Mouse (Mus musculus) cortical plate, adult 2 months (tissue): ENCODE results near the gene Lpcat3. TPM values are rescaled to one million over a fixed set of nuclear protein-coding genes. Genes with fewer than 3 reads are reported as not detected.
"Not testable (repeated sequence)": the region's sequence is repeated elsewhere in the genome, so short reads cannot be mapped to it uniquely, and the experiment has no call there.

ENCODE experiments used
- H3K27ac ChIP-seq: fragments of 200-500 bp; 2 replicates; pipeline ENCODE4 v1.5.1; 2012; ENCODE audit warnings: low read length, control low read depth, inconsistent platforms; ENCODE audit not compliant: insufficient read depth
- H3K4me1 ChIP-seq: fragments of 200-500 bp; 2 replicates; pipeline ENCODE4 v1.6.1; 2011; ENCODE audit warnings: low read length; ENCODE audit not compliant: control insufficient read depth, insufficient read depth
- H3K4me3 ChIP-seq: fragments of 200-500 bp; 2 replicates; pipeline ENCODE4 v1.5.1; 2011; ENCODE audit warnings: mild to moderate bottlenecking, low read length, control low read depth; ENCODE audit not compliant: insufficient read depth
- CTCF ChIP-seq: fragments of 200-500 bp; IDR thresholded peaks from 2 replicates; pipeline ENCODE4 v1.5.1; 2011; ENCODE audit warnings: mild to moderate bottlenecking, control low read depth, low read length; ENCODE audit not compliant: insufficient read depth; ENCODE audit errors: extremely low read depth
- POLR2A ChIP-seq: fragments of 200-500 bp; IDR thresholded peaks from 2 replicates; pipeline ENCODE4 v1.6.1; 2011; ENCODE audit warnings: mild to moderate bottlenecking, low read length, control low read depth; ENCODE audit not compliant: insufficient read depth; ENCODE audit errors: extremely low read depth
- polyA plus RNA-seq: library from polyadenylated mRNA; depleted of rRNA; stranded (reverse); fragments of >200 nt; gene quantifications from 2 replicates; pipeline ENCODE4 v1.2.3, GENCODE M21; 2012; rRNA removed

Gene Lpcat3
- polyA plus RNA-seq = 45.3 and 47.6 TPM in 2 replicates

GRCm38 (mm10) chr6:124662477-124663423, at the start of gene Lpcat3:
TSS of gene Lpcat3 (plus strand) at chr6:124663027.
- Histone ChIP-seq H3K27ac (peak within 1 kb of the TSS; percentile 93), H3K4me1 (peaks cover 2% of the 10 kb centered on the region), H3K4me3 (peak within 1 kb of the TSS; percentile 100)
- TF ChIP-seq CTCF (0 out of 2 replicates have a peak, but pooled peaks have one; percentile 10), POLR2A (0 out of 2 replicates have a peak, but pooled peaks have one; percentile 24)

GRCm38 (mm10) chr6:124625612-124626011, 37.2 kb upstream of the Lpcat3 start:
- no peak for TF ChIP-seq CTCF
- TF ChIP-seq POLR2A = no peak
- H3K4me1 ChIP-seq = no peaks in the 10 kb centered on the region
- H3K27ac ChIP-seq = no peak overlapping the region
- H3K4me3 ChIP-seq = no peak overlapping the region

GRCm38 (mm10) chr6:124626184-124626583, 36.6 kb upstream of the Lpcat3 start:
- H3K4me1 ChIP-seq = not testable (repeated sequence)

DNA sequence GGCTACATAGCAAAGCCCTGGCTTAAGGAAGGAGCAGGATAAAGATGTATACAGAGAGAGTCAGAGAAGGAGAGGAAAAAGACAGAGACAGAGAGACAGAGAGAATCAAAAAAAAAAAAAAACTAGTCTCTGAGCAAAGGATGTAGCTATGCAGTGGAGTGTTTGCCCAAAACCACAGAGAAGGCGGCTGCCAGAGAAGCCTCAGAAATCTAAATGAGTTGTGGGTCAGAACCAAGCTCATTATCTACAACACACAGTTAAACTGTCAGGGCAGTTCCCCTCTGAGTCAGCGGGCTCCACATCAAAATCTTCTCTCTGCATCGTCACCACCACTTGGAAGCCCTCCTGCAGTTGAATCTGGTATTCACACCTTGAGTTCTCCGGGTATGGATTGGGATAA, 32.1 kb upstream of the Lpcat3 start:
- no peak overlapping the region for H3K27ac ChIP-seq
- no peak overlapping the region for H3K4me3 ChIP-seq
- H3K4me1 ChIP-seq = no peaks in the 10 kb centered on the region
- TF ChIP-seq POLR2A (no peak), CTCF (no peak)

More at GRCm38 (mm10) chr6:124626184-124626583, 36.6 kb upstream of the Lpcat3 start:
- H3K27ac ChIP-seq, H3K4me3 ChIP-seq: not testable (repeated sequence)

DNA sequence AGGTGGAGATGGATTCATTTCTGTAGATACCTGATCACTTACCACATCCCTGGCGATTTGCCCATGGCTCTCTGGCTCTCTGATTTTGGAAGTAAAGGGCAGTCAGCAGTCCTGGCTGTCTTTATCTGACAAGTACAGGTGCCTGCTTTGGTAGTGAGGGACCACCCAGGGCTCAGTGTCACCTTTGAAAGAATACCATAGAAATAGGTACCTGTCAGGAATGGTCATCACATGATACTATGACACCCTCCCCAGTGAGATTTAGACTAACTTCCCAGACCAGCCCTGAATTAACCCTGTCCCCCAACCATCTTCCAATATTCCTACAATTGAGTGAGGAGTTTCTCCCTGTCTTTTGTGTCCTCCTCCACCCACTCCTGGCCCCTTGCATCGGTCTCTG, 26.8 kb upstream of the Lpcat3 start, which contains the start of gene C1s2:
Gene C1s2, minus strand, starts transcription at position 101 of the 400 bp plus-strand sequence.
- not testable (repeated sequence) for H3K27ac ChIP-seq, H3K4me1 ChIP-seq, H3K4me3 ChIP-seq

DNA sequence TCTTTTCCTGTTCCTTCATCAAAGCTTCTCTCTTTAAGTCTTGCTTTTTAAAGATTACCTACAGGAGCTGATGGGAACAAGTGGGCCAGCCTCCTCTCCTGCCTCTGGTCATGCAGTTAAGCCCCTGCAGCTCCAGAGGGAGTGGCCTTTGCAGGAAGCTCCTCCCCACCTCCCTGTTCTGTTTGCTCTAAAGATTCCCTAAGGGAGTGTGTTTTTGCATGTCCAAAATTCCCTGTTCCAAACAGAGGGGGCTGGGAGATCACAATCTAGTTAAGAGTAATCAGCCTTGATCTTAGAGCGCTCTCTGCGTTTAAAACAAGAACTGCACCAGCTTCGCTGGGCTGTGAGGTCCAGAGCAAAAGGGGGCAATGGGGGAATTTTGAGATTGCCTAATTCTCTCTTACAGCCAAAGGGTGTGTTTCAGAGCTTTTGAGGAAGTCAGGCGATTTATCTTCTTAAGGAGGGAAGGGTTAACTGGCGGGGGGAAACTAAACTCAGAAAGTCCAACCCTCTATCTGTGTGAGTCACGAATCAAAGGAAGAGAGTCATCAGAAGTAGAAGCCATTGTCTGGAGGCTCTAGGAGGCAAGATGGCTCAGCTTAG, 25.9 kb upstream of the Lpcat3 start:
- H3K4me3 ChIP-seq, H3K27ac ChIP-seq, H3K4me1 ChIP-seq: not testable (repeated sequence)

DNA sequence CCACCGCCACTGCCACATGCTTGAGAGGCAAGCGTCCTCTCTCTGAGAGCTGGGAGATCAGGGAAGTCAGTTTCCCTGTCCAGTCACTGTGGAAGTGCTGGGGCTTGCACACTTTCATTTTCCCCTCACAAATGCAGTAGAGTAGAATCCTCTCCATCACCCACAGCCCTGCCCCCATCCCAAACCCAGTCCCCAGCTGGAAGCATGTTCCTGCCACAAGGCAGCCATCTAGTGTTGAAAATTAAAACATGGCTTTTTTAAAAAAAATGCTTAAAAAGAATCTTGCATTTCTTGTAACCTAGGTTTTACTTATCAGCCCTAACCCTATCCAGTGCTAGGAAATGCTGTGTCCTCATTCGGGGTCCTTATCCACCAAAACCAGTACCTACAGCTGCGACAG, 22.8 kb upstream of the Lpcat3 start:
- Histone ChIP-seq H3K4me1 (no peaks in the 10 kb centered on the region), H3K4me3 (no peak overlapping the region), H3K27ac (no peak overlapping the region)
- TF ChIP-seq CTCF (no peak), POLR2A (no peak)

- Histone ChIP-seq H3K4me1 (no peaks in the 10 kb centered on the region), H3K4me3 (no peak overlapping the region), H3K27ac (no peak overlapping the region)
- TF ChIP-seq POLR2A (no peak), CTCF (peak; percentile 53)
These were observed 21.8 kb upstream of the Lpcat3 start for GRCm38 (mm10) chr6:124640997-124641396.

GRCm38 (mm10) chr6:124646394-124646793, 16.4 kb upstream of the Lpcat3 start:
- no peak for TF ChIP-seq CTCF
- no peak for TF ChIP-seq POLR2A
- H3K4me1 ChIP-seq = no peaks in the 10 kb centered on the region
- no peak overlapping the region for H3K27ac ChIP-seq
- H3K4me3 ChIP-seq = no peak overlapping the region

DNA sequence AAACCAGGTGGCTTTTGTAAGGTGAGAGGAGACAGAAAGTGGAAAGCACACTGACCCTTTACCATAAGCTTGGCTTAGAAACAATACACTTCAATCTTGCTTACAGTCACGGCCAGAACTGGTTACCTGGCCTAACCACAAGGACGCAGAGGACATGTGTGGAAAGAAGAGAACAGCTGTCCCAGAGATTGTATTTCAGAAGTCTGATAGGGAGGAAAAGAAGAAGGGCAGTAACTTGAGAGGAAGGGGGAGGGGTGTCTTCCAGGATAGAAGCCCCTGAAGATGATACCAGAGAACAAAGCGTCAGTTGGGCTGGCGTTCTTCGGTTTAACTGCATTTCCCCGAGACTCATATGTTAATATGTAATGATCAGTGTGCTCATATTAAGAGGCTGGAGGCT, 6.9 kb upstream of the Lpcat3 start:
- Histone ChIP-seq H3K27ac (no peak overlapping the region), H3K4me3 (no peak overlapping the region), H3K4me1 (no peaks in the 10 kb centered on the region)
- TF ChIP-seq CTCF (no peak), POLR2A (no peak)
